Mouse (Mus musculus) intestine, embryonic 14.5 days (tissue): ENCODE results near the gene Ncs1. TPM values are rescaled to one million over a fixed set of nuclear protein-coding genes. Genes with fewer than 3 reads are reported as not detected.
A peak's percentile ranks its signal among the peaks of the same experiment; 100 is the strongest.

ENCODE experiments used
- ATAC-seq: fragments of 200-750 bp; cut with Nextera tagmentation; replicated peaks from 2 replicates; pipeline ENCODE4 v1.8.0; 2017; ENCODE audit warnings: low read depth, moderate number of reproducible peaks, moderate TSS enrichment, moderate library complexity; ENCODE audit not compliant: low FRiP score, low TSS enrichment
- DNase-seq: peaks from one replicate; pipeline ENCODE4 v3.0.0-alpha.2; 2018; ENCODE audit warnings: low spot score
- H3K27ac ChIP-seq: fragments of 300-500 bp; sonication (generic); 2 replicates; pipeline ENCODE4 v1.5.1; 2014; ENCODE audit warnings: low read depth, mild to moderate bottlenecking, control low read depth
- H3K27me3 ChIP-seq: fragments of 300-500 bp; sonication (generic); replicated peaks from 2 replicates; pipeline ENCODE4 v1.6.1; 2014; ENCODE audit warnings: low read length, control low read depth; ENCODE audit not compliant: control insufficient read depth, insufficient read depth
- H3K36me3 ChIP-seq: fragments of 300-500 bp; sonication (generic); 2 replicates; pipeline ENCODE4 v1.6.1; 2014; ENCODE audit warnings: low read length, control low read depth; ENCODE audit not compliant: control insufficient read depth, insufficient read depth
- H3K4me1 ChIP-seq: fragments of 300-500 bp; sonication (generic); replicated peaks from 2 replicates; pipeline ENCODE4 v1.6.1; 2014; ENCODE audit warnings: low read length, control low read depth, mixed read lengths; ENCODE audit not compliant: control insufficient read depth, insufficient read depth
- H3K4me2 ChIP-seq: fragments of 300-500 bp; sonication (generic); 2 replicates; pipeline ENCODE4 v1.6.1; 2014; ENCODE audit warnings: low read length
- H3K4me3 ChIP-seq: fragments of 300-500 bp; sonication (generic); 2 replicates; pipeline ENCODE4 v1.5.1; 2014; ENCODE audit warnings: low read depth, low read length, control low read depth, mixed read lengths
- H3K9ac ChIP-seq: fragments of 300-500 bp; sonication (generic); 2 replicates; pipeline ENCODE4 v1.6.1; 2014; ENCODE audit warnings: mild to moderate bottlenecking, low read length
- H3K9me3 ChIP-seq: fragments of 300-500 bp; sonication (generic); 2 replicates; pipeline ENCODE4 v1.6.1; 2016; ENCODE audit warnings: low read length, control low read depth; ENCODE audit not compliant: control insufficient read depth
- WGBS: fragments of 180-500 bp; shearing (Covaris S2); extraction: QIAGEN DNeasy Blood & Tissue Kit; methylation state at CpG from one replicate; pipeline ENCODE4 v1.1.7; 2014; 5-methylcytosine and 5-hydroxymethylcytosine counted together
- polyA plus RNA-seq: library from polyadenylated mRNA; unstranded; fragments of >200 nt; fragmentation: Nextera tagmentation; extraction: Ambion mirVana; gene quantifications from 2 replicates; pipeline ENCODE4 v1.2.1, GENCODE M21; 2014

Gene Ncs1
- polyA plus RNA-seq, 1 experiment from 2014 or later = 35.3 TPM

DNA sequence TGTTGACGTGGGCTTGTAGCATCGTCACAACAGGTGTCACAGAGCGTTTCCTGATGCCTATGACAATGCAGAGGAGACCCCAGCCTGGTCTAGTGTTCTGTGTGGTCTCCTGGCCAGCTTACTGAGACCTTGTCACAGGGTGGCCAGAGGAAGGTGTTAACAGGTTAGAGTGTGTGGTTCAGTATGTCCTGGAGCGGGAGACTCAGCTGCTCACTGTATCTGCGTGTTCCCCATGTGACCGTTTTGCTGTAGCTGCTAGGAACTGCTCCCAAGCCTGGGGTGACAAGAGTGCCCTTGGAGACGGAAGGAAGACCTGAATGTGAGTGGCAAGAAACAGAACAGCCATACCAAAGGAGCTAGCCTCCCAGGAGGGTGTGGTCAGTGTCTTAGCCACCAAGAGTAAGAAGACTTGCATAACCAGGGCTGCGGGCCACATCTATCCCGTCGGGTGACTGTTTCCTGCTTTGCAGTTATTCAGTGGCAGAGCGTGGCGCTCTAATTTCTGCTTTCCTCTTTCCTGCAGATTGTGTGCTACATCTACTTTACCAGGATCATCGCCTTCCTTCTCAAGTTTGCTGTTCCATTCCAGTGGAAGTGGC is 37.0 kb upstream of the Ncs1 start:
- Histone ChIP-seq H3K27ac (no peak overlapping the region), H3K4me3 (no peak overlapping the region), H3K27me3 (no peaks in the 10 kb centered on the region), H3K4me1 (no peaks in the 10 kb centered on the region), H3K4me2 (no peak overlapping the region), H3K36me3 (peaks cover 66% of the 10 kb centered on the region), H3K9me3 (no peaks in the 10 kb centered on the region), H3K9ac (no peak overlapping the region)
- 89% methylated on average over 13 of the region's 13 CpGs for WGBS
- ATAC-seq (no peak), DNase-seq (no peak)

DNA sequence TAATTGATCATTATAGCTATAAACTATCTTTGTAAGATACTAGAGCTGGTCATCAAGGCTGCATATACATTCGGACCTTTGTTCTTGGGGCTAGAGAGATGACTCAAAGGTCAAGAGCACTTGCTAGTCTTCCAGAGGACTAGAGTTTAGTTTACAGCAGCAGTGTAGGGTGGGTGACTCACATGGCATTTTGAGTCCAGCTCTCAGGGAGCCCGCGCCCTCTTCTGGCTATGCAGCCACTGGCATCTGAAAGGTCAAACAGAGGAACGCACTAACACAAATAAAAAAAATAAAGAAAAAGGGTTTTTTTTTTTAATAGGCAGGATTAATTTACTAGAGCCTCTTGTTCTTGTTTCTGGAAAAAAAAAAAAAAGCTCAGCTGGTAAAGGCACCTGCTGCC is 36.1 kb upstream of the Ncs1 start:
- no peaks in the 10 kb centered on the region for H3K4me1 ChIP-seq
- no peaks in the 10 kb centered on the region for H3K27me3 ChIP-seq
- H3K36me3 ChIP-seq = peaks cover 75% of the 10 kb centered on the region
- DNase-seq = no peak
- ATAC-seq = no peak
- no peak overlapping the region for H3K9ac ChIP-seq
- no peak overlapping the region for H3K4me2 ChIP-seq
- 89% methylated on average over 4 of the region's 4 CpGs for WGBS
- H3K9me3 ChIP-seq = no peaks in the 10 kb centered on the region
- H3K4me3 ChIP-seq = no peak overlapping the region
- no peak overlapping the region for H3K27ac ChIP-seq

DNA sequence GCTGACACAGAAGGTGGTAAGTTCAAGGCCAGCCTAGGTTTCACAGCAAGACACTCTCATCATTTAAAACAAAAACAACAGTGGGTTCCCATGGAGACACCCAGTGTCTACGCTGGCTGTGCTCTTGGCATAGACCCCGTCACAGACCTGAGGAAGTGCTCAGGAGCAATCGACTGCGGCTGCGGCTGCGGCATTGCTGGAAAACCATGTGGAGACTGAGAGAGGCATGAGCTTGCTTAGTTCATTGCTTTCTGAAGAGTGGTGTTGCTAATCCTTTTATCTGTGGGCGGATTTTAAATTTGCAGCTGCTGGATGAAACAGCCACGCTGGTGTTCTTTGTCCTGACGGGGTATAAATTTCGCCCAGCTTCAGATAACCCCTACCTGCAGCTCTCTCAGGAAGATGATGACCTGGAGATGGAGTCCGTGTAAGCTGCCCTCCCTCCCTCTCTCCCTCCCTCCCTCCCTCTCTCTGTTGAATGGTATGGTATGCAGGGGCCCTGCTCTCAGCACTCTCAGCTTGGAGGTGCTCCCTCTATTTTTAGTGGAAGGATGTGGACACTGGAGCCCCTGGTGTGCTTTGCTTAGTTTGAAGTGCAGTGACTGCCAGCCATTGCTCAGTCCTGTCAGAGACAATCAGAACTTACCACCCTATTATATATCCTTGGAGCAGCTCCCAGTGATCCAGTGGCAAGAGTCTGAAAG is 35.3 kb upstream of the Ncs1 start:
- H3K27ac ChIP-seq = no peak overlapping the region
- ATAC-seq = no peak
- H3K9me3 ChIP-seq = no peaks in the 10 kb centered on the region
- no peaks in the 10 kb centered on the region for H3K27me3 ChIP-seq
- no peaks in the 10 kb centered on the region for H3K4me1 ChIP-seq
- no peak overlapping the region for H3K4me3 ChIP-seq
- peaks cover 83% of the 10 kb centered on the region for H3K36me3 ChIP-seq
- DNase-seq = no peak
- H3K9ac ChIP-seq = no peak overlapping the region
- no peak overlapping the region for H3K4me2 ChIP-seq
- WGBS = 71% methylated on average over 11 of the region's 11 CpGs

DNA sequence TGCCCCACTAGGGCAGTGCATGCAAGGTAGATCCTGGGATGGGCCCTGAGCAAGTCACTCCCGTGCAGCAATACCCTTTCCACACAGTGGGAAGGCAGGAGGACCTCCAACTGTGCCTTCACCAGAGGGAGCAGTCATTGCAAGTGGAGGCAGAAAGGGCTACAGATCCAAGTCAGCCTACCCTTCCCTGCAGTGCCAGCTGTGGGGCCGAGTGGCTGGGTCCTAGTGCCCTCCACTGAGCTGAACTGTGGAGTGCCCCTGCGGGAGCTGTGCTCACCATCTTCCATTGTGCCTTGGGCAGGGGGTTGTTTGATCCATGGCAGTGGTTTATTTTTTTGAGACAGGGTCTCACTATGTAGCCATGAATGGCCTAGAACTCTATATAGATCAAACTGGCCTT is 34.4 kb upstream of the Ncs1 start:
- Histone ChIP-seq H3K27ac (no peak overlapping the region), H3K27me3 (no peaks in the 10 kb centered on the region), H3K9me3 (no peaks in the 10 kb centered on the region), H3K36me3 (peaks cover 84% of the 10 kb centered on the region), H3K4me3 (no peak overlapping the region), H3K4me2 (no peak overlapping the region), H3K4me1 (no peaks in the 10 kb centered on the region), H3K9ac (no peak overlapping the region)
- WGBS = 61% methylated on average over 3 of the region's 3 CpGs
- no peak for DNase-seq
- no peak for ATAC-seq

DNA sequence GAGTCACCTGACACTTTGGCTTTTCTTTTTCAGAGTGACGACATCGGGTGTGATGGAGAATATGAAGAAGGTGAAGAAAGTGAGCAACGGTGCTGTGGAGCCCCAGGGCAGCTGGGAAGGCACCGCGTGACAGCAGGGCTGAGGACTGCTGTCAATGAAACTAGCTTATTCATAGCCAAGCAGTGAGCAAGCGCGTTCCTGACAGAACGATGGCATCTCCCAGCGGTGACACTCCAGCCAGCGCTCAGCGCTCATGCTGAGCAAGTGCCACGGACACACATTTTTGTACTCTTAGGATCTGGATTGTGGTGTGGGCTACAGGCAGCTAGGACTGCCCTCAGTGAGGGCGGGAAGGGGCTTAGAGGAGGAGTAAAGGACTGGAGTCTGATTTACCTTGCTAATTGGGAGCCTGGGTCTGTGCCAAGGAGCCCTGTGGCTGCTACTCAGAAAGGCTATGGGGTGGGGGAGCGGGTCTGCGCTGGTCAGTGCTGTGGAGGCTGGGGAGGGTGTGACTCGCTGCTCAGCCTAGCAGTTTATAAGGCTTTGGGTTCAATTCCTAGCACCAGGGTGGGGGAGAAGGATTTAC is 31.3 kb upstream of the Ncs1 start:
- H3K27me3 ChIP-seq = no peaks in the 10 kb centered on the region
- WGBS = 91% methylated on average over 16 of the region's 16 CpGs
- H3K4me1 ChIP-seq = no peaks in the 10 kb centered on the region
- H3K4me2 ChIP-seq = no peak overlapping the region
- DNase-seq (no peak), ATAC-seq (no peak)
- no peak overlapping the region for H3K4me3 ChIP-seq
- H3K9ac ChIP-seq = no peak overlapping the region
- no peak overlapping the region for H3K27ac ChIP-seq
- peaks cover 61% of the 10 kb centered on the region for H3K36me3 ChIP-seq
- H3K9me3 ChIP-seq = no peaks in the 10 kb centered on the region

DNA sequence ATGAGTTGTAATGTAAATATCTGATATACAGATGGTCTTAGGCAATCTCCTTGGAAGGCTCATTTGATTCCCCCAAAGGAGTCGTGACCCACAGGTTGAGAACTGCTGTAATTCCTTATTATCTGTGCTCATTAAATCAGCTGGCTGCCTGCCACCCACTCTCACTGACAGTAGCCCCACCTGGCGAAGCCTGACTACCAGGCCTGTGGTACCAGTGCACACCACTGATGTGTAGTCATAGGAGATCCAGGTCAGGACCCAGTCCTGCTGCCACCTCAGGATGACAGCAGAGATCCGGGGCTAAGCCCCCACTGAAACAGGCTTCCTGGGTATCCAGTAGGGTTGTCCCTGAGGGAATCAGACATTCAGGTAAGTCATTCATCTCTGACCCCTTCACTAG is 27.0 kb upstream of the Ncs1 start:
- no peak overlapping the region for H3K9ac ChIP-seq
- no peaks in the 10 kb centered on the region for H3K27me3 ChIP-seq
- H3K36me3 ChIP-seq = peaks cover 21% of the 10 kb centered on the region
- no peak for ATAC-seq
- no peaks in the 10 kb centered on the region for H3K9me3 ChIP-seq
- no peak overlapping the region for H3K4me2 ChIP-seq
- no peak overlapping the region for H3K4me3 ChIP-seq
- H3K4me1 ChIP-seq = no peaks in the 10 kb centered on the region
- no peak overlapping the region for H3K27ac ChIP-seq
- no peak for DNase-seq
- 84% methylated on average over 3 of the region's 3 CpGs for WGBS

DNA sequence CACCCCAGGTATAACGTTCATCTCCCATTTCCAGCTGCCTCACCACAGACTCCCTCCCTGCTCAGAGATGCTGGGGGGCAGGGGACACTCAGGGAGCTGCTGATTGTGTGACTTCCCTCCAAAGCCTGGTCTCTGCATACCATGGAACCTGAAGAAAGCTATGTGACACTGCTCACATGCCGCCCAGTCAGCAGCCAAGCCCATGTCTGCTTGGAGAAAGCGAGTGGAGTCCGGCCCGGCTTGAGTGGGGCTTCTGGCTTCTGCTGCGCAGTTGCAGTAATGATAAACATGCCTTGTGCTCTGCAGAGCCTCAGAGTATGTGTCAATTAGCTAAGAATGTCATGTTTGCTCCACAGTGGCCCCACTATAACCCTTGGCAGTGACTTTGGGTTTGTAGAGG is 26.2 kb upstream of the Ncs1 start:
- Histone ChIP-seq H3K27ac (no peak overlapping the region), H3K4me2 (no peak overlapping the region), H3K4me3 (no peak overlapping the region), H3K9me3 (no peaks in the 10 kb centered on the region), H3K27me3 (no peaks in the 10 kb centered on the region), H3K36me3 (peaks cover 12% of the 10 kb centered on the region), H3K4me1 (no peaks in the 10 kb centered on the region), H3K9ac (no peak overlapping the region)
- DNase-seq = no peak
- 70% methylated on average over 6 of the region's 6 CpGs for WGBS
- no peak for ATAC-seq

DNA sequence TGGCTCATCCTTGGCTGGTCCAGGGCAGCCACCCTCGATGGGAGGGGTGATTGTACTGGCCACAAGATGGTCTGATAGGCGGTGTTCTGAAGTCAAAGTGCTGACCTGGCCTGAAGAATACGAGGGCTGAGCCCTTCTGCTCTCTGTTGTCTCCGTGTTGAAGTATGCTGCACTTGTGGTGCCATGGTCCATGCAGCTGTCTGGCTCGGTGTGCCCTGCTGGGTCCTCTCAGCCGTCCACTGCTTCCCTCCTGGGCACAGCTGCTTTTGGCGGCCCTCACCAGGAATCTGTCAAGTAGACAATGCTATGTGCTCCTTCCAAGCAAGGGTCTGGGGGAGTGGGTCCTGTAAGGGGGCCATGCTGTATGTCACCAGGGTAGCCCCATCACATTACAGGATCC is 24.8 kb upstream of the Ncs1 start:
- Histone ChIP-seq H3K9me3 (no peaks in the 10 kb centered on the region), H3K27ac (no peak overlapping the region), H3K9ac (no peak overlapping the region), H3K36me3 (peaks cover 3% of the 10 kb centered on the region; the same call in 1 of the 2 replicates), H3K27me3 (no peaks in the 10 kb centered on the region), H3K4me1 (no peaks in the 10 kb centered on the region), H3K4me3 (no peak overlapping the region), H3K4me2 (no peak overlapping the region)
- DNase-seq (no peak), ATAC-seq (peak; percentile 25)
- WGBS = 64% methylated on average over 7 of the region's 7 CpGs

DNA sequence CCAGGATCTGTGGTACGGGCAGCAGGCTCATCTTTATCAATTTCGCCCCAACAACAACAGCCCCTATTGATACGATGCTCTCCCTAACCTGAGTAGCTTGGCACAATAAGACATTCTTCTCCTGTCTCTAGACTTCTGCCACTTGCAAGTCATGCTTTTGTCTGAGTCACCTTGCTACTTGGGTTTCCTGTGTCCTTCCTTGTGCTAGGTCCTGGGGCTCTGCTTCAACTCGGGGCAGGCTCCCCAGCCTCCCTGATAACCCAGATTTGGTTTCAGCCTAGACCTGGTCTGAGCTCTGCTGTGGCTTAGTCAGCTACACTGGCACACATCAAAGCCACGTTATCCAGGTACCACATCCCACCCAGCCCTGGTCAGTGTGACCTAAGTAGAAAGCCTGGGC is 24.0 kb upstream of the Ncs1 start:
- no peak for ATAC-seq

More for the DNA sequence above, 24.0 kb upstream of the Ncs1 start:
- DNase-seq = no peak
- Histone ChIP-seq H3K4me1 (no peaks in the 10 kb centered on the region), H3K27me3 (no peaks in the 10 kb centered on the region), H3K4me3 (no peak overlapping the region), H3K4me2 (no peak overlapping the region), H3K27ac (no peak overlapping the region), H3K36me3 (peaks cover 3% of the 10 kb centered on the region; the same call in 1 of the 2 replicates), H3K9me3 (peaks cover 5% of the 10 kb centered on the region), H3K9ac (no peak overlapping the region)
- 67% methylated on average over 5 of the region's 5 CpGs for WGBS
